Mouse (Mus musculus) gastrocnemius, postnatal 10 days (tissue): ENCODE results near the gene Wscd2. TPM values are rescaled to one million over a fixed set of nuclear protein-coding genes. Genes with fewer than 3 reads are reported as not detected.

ENCODE experiments used
- DNase-seq: peaks from one replicate; pipeline ENCODE4 v3.0.0; 2021; ENCODE audit warnings: mixed read lengths
- total RNA-seq, 2 experiments: library from RNA; stranded (reverse); gene quantifications; 2 replicates each; pipeline ENCODE4 v1.2.3; 2021

Wscd2 gene
- total RNA-seq, 2 experiments from 2014 or later = 0.94 to 0.99 TPM

GRCm38 (mm10) chr5:113485584-113486162 is 4.5 kb upstream of the Wscd2 start:
- DNase-seq = no peak

- DNase-seq = no peak
Observed at GRCm38 (mm10) chr5:113487879-113488278, 2.3 kb upstream of the Wscd2 start.

- DNase-seq = no peak
Observed at GRCm38 (mm10) chr5:113489617-113490016, 516 bp upstream of the Wscd2 start.

- DNase-seq = peak; percentile 45
Observed at GRCm38 (mm10) chr5:113490467-113491260, 531 bp downstream of the Wscd2 start.

GRCm38 (mm10) chr5:113491552-113491951 is 1.4 kb downstream of the Wscd2 start:
- DNase-seq = no peak

- no peak for DNase-seq
Observed at GRCm38 (mm10) chr5:113491988-113492387, 1.9 kb downstream of the Wscd2 start.

- DNase-seq = no peak
Observed at GRCm38 (mm10) chr5:113492417-113493035, 2.4 kb downstream of the Wscd2 start.

- DNase-seq = no peak
Observed at GRCm38 (mm10) chr5:113493997-113494396, 3.9 kb downstream of the Wscd2 start.

- no peak for DNase-seq
Observed at GRCm38 (mm10) chr5:113496926-113497325, 6.8 kb downstream of the Wscd2 start.

GRCm38 (mm10) chr5:113499421-113499820 is 9.3 kb downstream of the Wscd2 start:
- DNase-seq = no peak

- DNase-seq = no peak
Observed at GRCm38 (mm10) chr5:113503276-113503675, 13.1 kb downstream of the Wscd2 start.

GRCm38 (mm10) chr5:113504654-113505053 is 14.5 kb downstream of the Wscd2 start:
- no peak for DNase-seq

- DNase-seq = no peak
Observed at GRCm38 (mm10) chr5:113506065-113506464, 15.9 kb downstream of the Wscd2 start.

- DNase-seq = no peak
Observed at GRCm38 (mm10) chr5:113506779-113507178, 16.6 kb downstream of the Wscd2 start.

GRCm38 (mm10) chr5:113509167-113509566 is 19.0 kb downstream of the Wscd2 start:
- no peak for DNase-seq

GRCm38 (mm10) chr5:113513640-113514039 is 23.5 kb downstream of the Wscd2 start:
- no peak for DNase-seq

GRCm38 (mm10) chr5:113514062-113514461 is 23.9 kb downstream of the Wscd2 start:
- no peak for DNase-seq

- DNase-seq = no peak
Observed at GRCm38 (mm10) chr5:113516119-113516872, 26.2 kb downstream of the Wscd2 start.

- DNase-seq = peak; percentile 21
Observed at GRCm38 (mm10) chr5:113516873-113517336, 26.8 kb downstream of the Wscd2 start.

- DNase-seq = no peak
Observed at GRCm38 (mm10) chr5:113517387-113517786, 27.3 kb downstream of the Wscd2 start.

- DNase-seq = no peak
Observed at GRCm38 (mm10) chr5:113521037-113521436, 30.9 kb downstream of the Wscd2 start.

GRCm38 (mm10) chr5:113538826-113539225 is 48.7 kb downstream of the Wscd2 start:
- DNase-seq = no peak

GRCm38 (mm10) chr5:113539438-113539837 is 49.3 kb downstream of the Wscd2 start:
- DNase-seq = no peak
